Mouse (Mus musculus) cerebellum, adult 11 months (tissue): ENCODE results near the gene Clstn2.
A peak's percentile ranks its signal among the peaks of the same experiment; 100 is the strongest.

Experiments
- DNase-seq: peaks from one replicate; pipeline ENCODE4 v3.0.0; 2022

The Clstn2 gene

DNA sequence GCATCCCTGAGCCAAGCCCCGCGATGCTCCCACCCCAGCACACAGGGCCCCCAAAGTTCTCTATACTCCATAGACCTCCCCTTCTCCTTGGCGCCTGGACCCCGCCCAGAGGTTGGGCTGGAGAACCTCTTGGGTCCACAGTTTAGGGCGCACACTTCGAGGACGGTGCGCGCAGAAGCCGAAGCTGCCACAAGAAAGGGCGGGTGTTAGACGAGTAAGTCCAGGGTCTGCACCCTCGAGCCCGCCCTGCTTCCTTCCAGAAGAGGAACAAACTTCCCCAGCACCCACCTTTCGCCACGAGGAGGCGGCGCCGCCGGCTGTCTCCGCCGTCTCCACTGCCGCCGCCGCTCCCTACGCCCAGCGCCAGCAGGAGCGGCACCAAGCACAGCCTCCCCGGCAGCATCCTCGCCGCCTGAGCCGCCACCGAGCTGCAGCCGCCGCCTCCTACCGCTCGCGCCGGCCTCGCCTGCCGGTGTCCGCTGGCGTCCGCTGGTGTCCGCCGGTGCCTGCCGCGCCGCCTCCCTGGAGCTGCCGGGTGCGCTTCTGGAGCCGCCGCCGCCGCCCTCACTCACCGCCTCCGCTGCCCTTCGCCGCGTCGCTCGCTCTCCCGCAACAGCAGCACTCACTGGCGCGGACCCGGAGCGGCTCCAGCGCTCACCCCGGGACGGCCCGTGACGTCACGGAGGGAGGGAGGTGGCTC, at the start of gene Clstn2:
Gene Clstn2, minus strand, starts transcription at position 609 of the 700 bp plus-strand sequence.
- DNase-seq = peak; percentile 78

DNA sequence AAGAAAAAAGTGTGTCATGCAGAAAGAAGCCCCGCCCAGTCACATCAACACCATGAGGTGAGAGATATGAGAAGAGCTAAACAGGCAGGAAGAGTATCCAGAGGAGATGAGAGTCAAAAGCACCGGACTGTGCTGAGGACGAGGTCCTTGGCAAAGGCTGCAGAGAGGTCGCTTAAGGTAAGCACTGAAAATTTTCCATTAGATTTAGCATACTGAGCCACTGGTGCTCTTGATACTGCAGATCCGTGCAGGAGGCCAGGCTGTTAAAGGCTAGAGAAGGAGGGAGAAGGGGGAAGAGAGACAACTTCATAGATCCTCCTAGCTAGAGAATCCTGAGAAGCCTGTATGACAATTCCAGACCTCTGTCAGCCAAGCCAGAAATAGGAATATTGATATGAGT, 34.8 kb upstream of the Clstn2 start:
- DNase-seq = no peak

DNA sequence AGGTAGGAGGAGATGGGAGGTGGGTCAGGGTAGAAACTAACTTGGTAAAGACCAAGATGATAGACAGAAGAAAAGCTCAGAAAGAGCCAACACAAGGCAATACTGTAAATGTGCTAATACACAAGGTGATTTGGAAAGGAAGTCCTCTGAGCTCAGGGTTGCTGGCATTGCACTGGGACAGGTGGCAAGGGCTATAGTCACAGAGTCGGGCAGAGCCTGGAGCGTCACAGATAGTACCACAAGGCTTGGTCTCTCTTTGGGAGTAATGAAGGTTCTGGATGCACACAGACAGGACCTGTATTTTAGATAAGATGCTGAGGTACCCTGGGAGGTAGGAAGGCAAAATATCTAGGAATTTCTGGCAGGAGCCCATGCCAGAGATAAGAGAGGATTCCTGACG, 28.7 kb upstream of the Clstn2 start:
- DNase-seq = peak; percentile 34

DNA sequence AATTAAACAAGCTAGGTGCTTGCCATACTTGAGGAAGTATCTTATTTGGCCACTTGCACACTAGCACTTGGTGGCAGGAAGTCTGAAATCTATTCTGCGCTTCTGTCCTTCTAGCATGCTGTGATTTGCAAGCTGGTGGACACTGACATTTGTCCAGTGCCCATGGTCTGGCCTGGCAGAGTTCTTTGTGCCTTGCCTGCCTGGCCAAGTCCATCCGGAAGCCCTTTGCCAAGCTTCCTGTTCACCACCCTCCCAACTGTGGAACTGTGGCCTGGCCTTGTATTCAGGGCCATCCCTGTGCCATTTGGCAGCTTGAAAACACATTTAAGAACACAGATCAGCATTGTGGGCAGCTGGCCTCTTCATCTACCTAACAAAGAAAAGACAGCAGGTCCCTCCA, 24.3 kb upstream of the Clstn2 start:
- peak; percentile 83 for DNase-seq

DNA sequence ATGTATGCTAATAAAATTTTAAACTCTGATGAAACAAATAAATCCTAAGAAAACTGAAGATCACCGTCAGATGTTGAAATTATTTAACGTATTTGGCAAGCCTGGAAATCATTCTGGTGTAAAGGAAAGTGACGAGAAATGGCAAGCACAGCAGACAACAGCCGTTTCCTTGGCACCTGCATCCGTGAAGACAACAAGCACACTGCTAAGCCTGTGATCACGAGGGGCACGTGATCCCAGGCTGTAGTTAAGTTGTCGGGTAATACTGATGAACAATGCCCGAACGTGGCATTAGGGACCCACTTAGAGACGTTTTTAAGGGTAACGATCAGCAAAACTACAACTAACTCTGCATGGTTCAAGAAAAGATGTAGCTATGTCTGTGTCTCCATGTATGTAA, 18.4 kb upstream of the Clstn2 start:
- no peak for DNase-seq

DNA sequence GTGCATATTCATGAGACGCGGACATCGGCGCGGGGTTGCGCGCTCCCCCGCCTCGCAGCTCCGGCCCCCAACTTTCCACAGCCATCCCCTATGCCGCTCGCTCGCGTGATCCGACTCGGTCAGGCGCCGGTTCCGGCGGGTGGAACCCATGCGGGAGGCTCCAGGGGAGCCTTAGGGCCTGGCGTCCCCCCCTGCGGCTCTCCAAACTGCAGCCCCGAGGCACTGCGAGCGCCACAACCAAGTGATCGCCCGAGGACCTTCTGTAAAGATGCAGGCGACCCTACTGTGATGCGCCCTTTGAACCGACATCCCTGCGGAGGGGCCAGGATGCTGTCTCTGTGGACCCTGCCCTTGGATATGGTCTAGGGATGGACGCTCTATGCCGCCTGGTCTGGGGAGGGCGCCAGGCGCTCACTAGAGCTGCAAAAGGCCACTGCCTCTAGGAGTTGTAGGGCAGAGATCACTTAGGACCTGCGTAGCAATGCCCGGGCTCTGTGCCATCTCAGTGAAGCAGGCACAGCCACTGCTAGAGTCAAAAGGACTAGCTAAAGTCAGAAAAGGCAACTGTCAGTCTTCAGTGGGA, 383 bp upstream of the Clstn2 start:
- peak; percentile 60 for DNase-seq

DNA sequence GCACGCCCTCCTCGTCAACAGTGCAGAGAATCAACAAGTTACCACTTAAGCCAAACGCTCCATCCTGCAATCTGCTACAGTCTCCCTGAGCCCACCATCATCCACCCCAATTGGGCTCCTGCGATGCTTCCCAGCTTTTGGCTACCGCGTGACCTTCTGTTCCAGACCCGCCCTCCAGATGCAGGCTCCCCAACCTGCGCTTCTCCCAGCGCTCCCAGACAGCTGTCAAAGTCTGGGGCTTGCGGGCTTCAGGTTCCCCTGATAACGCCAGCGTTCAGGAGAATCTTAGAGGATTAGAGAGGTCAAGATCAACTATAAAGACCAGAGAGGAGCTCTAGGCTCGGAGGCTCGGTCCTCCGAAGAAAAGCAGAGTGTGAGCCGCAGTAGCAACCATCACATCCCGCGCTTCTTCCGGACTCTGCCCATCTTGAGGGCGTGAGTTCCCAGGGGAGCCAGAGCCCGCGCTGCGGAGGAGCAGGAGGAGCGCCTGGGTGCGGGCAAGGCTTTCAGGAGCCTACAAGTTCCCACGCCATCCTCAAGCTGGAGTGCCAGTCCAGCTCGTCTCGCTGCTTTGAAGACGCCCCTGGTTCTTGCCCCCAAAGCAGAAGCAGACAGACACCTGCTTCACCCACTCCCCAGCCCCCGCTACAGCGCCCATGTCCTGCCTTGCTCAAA, 946 bp downstream of the Clstn2 start:
- peak; percentile 14 for DNase-seq

DNA sequence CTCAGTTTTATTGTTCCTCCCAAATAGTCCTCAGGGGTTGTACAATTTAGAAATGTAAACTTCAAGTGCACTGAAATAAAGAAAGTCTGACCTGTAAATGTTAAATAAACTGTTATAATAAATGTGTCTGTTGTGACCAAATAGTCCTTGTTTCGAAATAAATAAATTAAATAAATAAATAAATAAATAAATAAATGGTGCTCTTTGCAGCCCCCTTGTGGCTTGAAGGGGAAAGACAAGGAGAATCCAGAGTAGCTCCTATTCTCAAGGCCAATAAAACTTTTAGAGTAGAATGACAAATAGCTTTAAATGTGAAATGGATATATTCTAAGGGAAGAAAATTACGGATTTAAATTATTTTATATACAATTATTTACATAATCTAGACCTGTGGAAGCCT, 2.3 kb downstream of the Clstn2 start:
- DNase-seq = peak; percentile 20

DNA sequence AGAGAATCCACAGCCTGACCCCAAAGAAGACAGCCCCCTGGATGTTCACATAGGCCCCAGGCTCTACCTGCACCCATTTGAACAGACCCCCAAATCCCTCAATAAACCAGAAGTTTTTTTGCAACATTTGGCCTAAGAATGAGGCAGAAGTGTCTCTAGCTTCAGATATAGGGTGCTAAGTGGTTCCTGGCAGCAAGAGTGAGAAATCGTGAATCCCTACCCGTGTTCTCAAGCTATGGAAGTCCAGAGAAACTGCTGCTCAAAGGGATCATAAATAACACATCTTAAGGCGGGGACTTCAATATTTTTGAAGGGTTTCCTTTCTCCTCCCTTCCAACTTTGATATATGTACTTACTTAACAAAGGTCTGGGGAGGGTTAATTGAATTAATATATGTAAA, 7.4 kb downstream of the Clstn2 start:
- no peak for DNase-seq

DNA sequence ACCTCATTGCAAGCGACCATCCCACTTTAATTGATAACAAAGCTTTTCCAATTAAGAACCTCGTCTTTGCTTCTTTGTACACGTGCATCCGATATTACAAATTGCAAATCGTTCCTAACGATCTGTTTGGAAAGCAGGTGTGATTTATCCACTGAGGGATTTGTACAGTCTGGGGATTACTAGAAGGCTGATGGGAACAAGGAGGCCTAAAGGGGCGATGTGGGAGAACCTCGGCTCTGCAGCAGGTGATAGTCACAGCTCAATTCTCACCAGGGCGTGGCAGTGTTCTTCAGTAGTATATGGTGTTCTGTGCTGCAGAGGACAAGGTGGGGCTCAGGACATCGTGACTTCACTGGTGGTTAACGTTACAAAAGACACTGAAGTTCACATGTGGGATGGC, 9.9 kb downstream of the Clstn2 start:
- DNase-seq = no peak

DNA sequence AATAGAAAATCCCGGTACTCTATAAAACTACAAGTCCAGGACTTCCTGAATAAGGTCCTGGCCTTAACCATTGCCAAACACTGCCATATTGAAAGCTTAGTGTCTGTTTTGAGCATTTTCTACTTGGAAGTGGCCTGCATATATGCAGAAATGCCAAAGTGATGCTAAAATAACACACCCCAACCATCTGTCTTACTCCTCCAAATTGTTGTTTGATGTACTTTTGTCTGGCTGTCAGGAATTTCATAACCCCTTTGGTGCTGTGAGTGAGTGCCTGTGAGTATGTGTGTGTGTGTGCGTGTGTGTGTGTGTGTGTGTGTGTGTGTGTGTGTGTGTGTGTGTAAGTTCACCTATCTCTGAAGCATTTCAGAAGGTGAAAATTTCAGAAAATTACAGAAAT, 13.1 kb downstream of the Clstn2 start:
- no peak for DNase-seq

DNA sequence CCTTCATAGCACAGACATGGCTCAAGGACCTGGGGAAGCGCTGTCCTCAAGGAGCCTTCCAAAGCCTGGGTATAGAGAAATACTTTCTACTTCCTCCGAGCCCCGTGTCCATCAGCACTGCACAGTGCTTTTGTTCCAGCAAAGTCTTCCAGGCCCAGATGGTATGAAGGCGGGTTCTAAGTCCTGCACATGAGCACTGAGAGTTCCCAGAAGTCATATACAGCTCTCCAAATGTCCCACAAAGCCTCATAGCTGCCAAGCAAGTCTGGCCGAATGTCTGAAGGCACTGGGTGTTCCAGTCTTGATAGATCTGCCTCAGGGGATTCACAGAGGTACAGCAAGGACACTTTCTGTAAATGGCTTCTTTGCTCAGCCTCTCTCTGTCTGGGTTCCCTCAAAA, 14.3 kb downstream of the Clstn2 start:
- no peak for DNase-seq

DNA sequence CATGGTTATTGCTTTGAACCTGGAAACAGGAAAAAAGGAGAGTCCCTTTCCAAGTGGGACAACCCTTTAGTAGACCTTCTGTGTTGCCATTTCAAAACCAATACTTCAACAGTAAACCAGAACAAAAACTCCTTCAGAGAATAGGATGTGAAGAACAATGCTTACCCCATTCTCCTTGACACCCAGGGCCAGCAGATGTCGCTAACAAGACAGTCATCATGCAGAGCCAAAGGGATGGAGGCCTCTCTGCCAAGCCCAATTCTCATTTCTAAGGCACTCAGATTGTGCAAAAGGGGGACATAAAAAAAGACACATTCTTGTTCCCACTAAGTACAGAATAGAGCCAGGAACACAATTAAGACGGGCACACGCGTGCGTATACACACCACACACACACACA, 16.4 kb downstream of the Clstn2 start:
- no peak for DNase-seq

DNA sequence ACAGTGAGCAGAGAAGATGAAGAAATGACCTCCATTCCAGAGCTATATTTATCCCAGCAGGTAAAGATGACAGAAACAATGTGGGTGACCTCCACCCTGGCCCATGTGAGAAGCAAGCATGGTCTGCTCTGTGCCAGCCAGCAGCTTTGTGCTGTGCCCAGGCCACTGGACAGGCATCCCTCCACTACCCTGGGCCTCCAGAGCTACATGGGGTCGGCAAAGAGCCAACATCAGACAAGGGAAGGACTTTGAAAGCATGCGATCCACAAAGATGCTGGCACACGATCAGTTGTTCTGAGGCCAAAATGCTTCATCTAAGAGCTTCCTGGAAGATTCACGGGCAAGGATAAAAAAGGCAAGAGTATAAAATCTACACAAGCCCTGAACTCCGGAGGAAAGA, 36.6 kb downstream of the Clstn2 start:
- peak; percentile 57 for DNase-seq

DNA sequence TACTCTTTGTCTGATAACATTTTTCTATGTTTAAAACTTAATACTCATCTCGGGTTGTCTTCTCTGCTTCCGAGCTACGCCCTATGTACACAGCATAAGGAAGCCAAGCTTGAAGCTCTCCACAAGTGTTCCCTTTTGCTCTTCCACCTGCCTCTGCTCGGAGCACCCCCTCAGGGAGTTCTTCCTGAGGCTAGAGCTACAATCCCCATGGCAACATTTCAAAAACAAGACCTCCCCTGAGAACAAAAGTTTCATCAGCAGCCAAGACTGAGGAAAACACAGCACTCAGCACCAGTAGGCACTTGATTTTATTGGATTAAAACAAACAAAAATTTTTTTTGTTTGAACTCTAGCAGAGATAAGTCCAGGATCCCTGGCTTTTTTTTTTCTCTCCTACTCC, 37.3 kb downstream of the Clstn2 start:
- no peak for DNase-seq

DNA sequence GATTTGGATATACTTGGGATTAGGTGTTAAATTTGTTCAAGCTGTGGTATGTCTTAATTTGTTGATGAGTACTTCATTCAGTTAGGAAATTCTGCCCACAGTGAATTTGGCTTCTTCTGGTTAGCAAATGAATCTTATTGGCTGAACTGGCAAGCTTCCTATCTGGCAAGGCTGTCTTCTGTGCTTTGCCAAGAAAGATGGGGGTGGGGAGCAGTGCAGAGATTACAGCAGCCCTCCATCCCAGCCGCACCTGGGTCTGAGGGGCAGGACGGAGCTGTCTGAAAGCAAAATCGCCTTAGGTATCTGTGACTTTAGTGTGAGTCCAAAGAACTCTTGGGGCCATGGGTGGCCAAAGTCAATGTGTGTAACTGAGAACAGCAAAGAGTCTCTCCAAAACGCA, 40.9 kb downstream of the Clstn2 start:
- no peak for DNase-seq

DNA sequence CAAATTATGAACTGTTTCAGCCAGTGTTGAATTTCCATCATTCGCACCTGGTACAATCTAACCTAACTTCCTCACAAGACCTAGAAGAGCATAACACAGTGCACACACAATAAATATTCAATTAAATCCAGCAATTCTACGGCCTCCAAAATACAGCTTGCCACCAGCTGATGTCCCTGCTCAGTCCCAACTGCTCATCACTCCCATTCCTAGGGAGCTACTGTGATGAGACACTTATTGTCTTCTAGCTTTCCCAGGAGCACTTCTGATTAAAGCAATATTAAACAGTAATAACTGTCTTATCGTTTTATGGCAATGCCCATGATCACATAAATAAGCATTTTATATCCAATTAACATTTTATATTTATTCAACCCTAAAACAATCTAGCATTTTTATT, 55.6 kb downstream of the Clstn2 start:
- no peak for DNase-seq

DNA sequence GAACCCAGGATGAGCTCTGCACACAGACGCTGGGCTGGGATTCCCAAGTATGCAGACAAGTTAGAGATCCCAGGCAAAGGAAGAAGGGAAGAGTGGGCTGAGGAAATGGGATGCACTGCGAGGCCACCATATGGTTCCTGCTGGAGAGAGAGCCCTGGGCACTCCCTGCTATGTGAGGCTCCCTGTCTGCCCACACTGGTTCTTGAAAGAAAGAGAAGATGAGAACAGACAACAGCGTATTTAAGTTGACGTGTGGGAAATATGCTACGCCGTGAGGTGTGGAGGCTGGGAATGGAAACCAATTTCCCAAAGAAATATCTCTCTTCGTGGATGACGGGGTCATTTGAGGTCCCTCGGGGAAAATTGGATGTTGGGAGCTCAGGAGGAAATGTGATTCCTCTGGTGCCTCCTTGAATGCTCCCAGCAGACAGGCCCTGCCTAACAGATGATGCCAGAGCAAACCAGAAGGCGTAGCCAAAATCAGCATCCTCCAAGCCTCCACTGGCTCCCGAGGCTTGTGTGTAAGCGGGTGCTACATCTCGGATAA, 58.1 kb downstream of the Clstn2 start:
- DNase-seq = no peak

DNA sequence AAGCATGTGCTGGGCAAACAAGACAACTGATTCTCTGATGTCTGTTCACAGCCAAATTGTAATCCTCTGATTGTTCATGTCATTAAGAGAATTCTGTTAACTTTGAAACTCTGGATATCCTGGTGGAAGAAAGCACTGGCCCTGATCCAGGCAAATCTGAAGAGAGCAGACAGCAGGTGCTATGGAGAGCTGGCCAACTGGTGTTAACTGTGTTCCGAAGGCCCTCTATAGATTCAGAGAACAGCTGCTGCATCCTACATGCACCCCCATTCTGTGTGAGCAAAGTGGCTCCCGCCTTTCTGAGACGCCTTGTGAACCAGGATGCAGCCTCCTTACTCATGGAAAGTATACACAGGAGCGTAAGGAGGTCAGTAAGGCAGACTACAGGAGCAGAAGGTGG, 66.3 kb downstream of the Clstn2 start:
- no peak for DNase-seq

DNA sequence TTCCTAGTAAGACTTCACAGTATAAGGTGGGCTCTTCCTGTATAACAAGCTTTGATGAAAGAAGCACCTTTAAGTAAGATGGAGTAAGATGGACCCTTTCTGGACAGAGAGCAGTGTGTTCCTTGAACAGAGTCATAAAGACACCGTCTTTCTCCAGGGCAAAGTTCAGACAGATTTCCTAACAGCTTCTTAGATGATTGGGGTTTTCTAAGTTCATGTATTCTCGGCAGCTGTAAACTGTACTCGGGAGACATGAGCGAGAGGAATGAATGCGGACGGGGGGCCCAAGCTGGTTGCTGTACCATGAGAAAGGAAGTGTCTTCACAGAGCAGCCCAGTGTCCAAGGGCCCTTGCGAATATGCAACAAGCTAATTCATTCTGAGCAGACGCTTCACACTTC, 75.5 kb downstream of the Clstn2 start:
- DNase-seq = no peak

DNA sequence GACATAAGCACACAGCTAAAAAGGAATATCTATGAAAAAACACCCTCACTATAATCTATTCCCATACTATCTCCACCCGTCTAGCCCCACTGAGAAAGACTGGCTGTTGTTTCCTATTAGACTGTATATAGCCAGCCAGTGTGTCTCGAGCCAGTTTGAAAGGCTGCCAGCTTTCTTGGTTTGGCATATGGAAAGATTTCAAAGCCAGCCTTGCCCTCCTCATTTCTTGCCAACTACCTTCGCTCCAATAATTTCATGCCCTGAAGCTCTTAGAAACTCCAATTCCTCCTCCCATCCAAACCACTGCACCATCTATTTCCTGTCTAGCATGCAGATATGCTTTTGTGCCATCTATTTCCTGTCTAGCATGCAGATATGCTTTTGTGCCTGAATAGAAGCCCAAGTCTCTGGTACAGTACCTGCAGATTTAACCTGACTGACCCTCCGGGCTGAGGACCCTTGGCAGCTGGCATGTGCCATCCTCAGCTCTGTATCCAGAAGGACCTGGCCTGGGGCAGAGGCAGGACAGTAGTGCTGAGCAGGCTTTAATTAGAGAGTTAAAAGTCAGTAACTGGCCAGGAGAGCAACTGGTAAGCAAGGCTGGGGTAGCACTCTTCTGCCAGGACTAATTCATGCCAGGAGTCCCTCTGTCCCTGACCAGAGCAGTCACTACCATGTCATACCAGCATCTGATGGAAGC, 76.4 kb downstream of the Clstn2 start:
- DNase-seq = peak; percentile 58

DNA sequence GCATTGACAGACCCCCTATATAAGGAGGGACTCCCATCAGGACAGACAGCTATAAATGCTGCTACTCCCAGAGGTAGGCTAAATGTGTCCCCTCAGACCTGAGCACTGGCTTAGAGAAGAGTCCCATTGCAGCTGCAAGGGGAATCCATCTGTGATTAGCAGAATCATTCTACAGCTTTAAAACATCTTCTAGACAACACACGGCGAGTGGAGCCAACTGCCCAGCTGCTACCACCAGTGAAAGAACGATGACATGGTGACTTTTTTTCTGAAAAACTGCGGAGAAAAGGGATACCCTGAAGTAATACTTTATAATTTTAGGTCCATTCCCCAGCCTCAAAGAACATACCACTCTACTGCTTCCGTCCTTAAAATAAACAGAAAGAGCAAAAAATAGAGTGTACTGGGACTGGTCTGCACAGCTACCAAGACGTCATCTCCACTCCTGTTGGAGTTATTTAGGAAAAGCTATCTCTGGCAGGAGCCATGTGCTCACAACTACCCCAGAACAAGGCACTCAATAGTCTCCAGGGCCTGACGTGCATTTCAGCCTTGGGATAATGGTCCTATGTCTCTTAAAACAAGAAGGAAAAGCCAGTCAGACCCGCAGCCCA, 79.1 kb downstream of the Clstn2 start:
- no peak for DNase-seq

DNA sequence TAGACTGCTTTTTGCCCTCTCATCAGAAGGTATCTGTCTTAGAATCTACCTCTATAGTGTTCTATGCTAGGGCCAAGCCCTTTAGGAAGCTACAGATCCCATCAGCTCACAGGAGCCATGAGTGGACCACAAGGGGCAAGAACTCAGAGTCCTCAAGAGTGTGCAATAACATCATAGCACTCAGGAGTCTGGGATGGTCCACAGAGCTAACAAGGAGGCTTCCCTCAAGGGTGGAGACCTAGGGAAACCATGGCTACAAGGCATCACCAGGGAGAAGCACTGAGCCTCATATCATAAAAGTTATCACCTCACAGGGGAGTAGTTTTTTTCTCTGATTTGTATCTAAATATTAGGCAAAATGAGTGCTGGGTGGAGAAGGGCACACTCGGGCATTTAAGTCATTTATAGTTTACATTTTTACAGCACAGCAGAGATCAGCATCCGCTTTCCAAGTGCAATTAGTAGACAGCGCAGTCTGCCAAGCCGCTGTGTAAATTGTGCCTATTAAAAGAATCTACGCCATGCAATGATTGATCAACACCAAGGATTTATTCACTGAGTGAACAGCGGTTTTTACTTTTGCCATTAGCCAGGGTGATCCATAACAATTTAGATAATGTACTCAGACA, 82.5 kb downstream of the Clstn2 start:
- no peak for DNase-seq
